Mouse (Mus musculus) hindbrain, embryonic 14.5 days (tissue): Measurements from ENCODE around the gene Cmklr1. TPM values are rescaled to one million over a fixed set of nuclear protein-coding genes. Genes with fewer than 3 reads are reported as not detected.

Experiments
- ATAC-seq: fragments of 200-750 bp; cut with Nextera tagmentation; 2 replicates; pipeline ENCODE4 v1.8.0; 2017; ENCODE audit warnings: moderate number of reproducible peaks, mild to moderate bottlenecking, moderate TSS enrichment, moderate library complexity; ENCODE audit not compliant: low FRiP score
- DNase-seq: peaks from one replicate; pipeline ENCODE4 v3.0.0-alpha.2; 2015; ENCODE audit warnings: low spot score
- H3K27ac ChIP-seq: fragments of 300-500 bp; sonication (generic); 2 replicates; pipeline ENCODE4 v1.5.1; 2014; ENCODE audit warnings: mild to moderate bottlenecking, moderate library complexity
- H3K27me3 ChIP-seq: fragments of 300-500 bp; sonication (generic); 2 replicates; pipeline ENCODE4 v1.6.1; 2014; ENCODE audit warnings: mild to moderate bottlenecking, low read length, mixed read lengths; ENCODE audit not compliant: control insufficient read depth, insufficient read depth
- H3K36me3 ChIP-seq: fragments of 300-500 bp; sonication (generic); replicated peaks from 2 replicates; pipeline ENCODE4 v1.6.1; 2014; ENCODE audit not compliant: control insufficient read depth, insufficient read depth
- H3K4me1 ChIP-seq: fragments of 300-500 bp; sonication (generic); replicated peaks from 2 replicates; pipeline ENCODE4 v1.6.1; 2014; ENCODE audit warnings: antibody characterized with exemption, low read length, mixed read lengths; ENCODE audit not compliant: control insufficient read depth, insufficient read depth
- H3K4me2 ChIP-seq: fragments of 300-500 bp; sonication (generic); replicated peaks from 2 replicates; pipeline ENCODE4 v1.6.1; 2014; ENCODE audit warnings: mild to moderate bottlenecking, moderate library complexity
- H3K4me3 ChIP-seq: fragments of 300-500 bp; sonication (generic); replicated peaks from 2 replicates; pipeline ENCODE4 v1.5.1; 2014; ENCODE audit warnings: mild to moderate bottlenecking, low read length
- H3K9ac ChIP-seq: fragments of 300-500 bp; sonication (generic); 2 replicates; pipeline ENCODE4 v1.6.1; 2014
- H3K9me3 ChIP-seq: fragments of 300-500 bp; sonication (generic); 2 replicates; pipeline ENCODE4 v1.6.1; 2016; ENCODE audit warnings: low read length; ENCODE audit not compliant: control insufficient read depth
- WGBS: fragments of 180-500 bp; shearing (Covaris S2); extraction: QIAGEN DNeasy Blood & Tissue Kit; methylation state at CpG from one replicate; pipeline ENCODE4 v1.1.7; 2014; 5-methylcytosine and 5-hydroxymethylcytosine counted together
- polyA plus RNA-seq: library from polyadenylated mRNA; unstranded; fragments of >200 nt; fragmentation: Nextera tagmentation; extraction: Ambion mirVana; gene quantifications from 2 replicates; pipeline ENCODE4 v1.2.1, GENCODE M21; 2014

Cmklr1 gene
- polyA plus RNA-seq, 1 experiment from 2014 or later, result 2.7 TPM

- Histone ChIP-seq H3K27me3 (no peaks in the 10 kb centered on the region), H3K36me3 (no peaks in the 10 kb centered on the region), H3K4me3 (no peak overlapping the region; the same call in 1 of the 2 replicates), H3K4me1 (peaks cover 5% of the 10 kb centered on the region; the same call in 1 of the 2 replicates), H3K9me3 (no peaks in the 10 kb centered on the region), H3K4me2 (peak overlapping the region; percentile 50), H3K27ac (0 out of 2 replicates have a peak overlapping the region, but pooled peaks have one; percentile 26), H3K9ac (0 out of 2 replicates have a peak overlapping the region, but pooled peaks have one; percentile 28)
- peak; percentile 93 for ATAC-seq
- DNase-seq, result peak; percentile 72
- 45% methylated on average over 18 of the region's 18 CpGs for WGBS
Observed at GRCm38 (mm10) chr5:113643107-113643848, 6.9 kb downstream of the Cmklr1 start.

GRCm38 (mm10) chr5:113641066-113641465 lies 9.2 kb downstream of the Cmklr1 start:
- ATAC-seq, result no peak
- Histone ChIP-seq H3K36me3 (no peaks in the 10 kb centered on the region), H3K4me1 (peaks cover 5% of the 10 kb centered on the region; the same call in 1 of the 2 replicates), H3K4me3 (no peak overlapping the region), H3K27ac (no peak overlapping the region), H3K27me3 (no peaks in the 10 kb centered on the region), H3K9me3 (no peaks in the 10 kb centered on the region), H3K9ac (no peak overlapping the region), H3K4me2 (no peak overlapping the region)
- DNase-seq, result no peak
- 51% methylated on average over 6 of the region's 6 CpGs for WGBS

GRCm38 (mm10) chr5:113639126-113639525 lies 11.1 kb downstream of the Cmklr1 start:
- no peak overlapping the region for H3K4me3 ChIP-seq
- WGBS, result 72% methylated on average over 5 of the region's 5 CpGs
- peaks cover 5% of the 10 kb centered on the region; the same call in 1 of the 2 replicates for H3K4me1 ChIP-seq
- H3K9me3 ChIP-seq, result no peaks in the 10 kb centered on the region
- no peak overlapping the region for H3K27ac ChIP-seq
- ATAC-seq (no peak), DNase-seq (no peak)
- H3K4me2 ChIP-seq, result no peak overlapping the region
- no peak overlapping the region for H3K9ac ChIP-seq
- H3K27me3 ChIP-seq, result no peaks in the 10 kb centered on the region
- no peaks in the 10 kb centered on the region for H3K36me3 ChIP-seq

- Histone ChIP-seq H3K36me3 (no peaks in the 10 kb centered on the region), H3K9ac (no peak overlapping the region), H3K9me3 (no peaks in the 10 kb centered on the region), H3K27ac (no peak overlapping the region), H3K4me1 (peaks cover 3% of the 10 kb centered on the region; the same call in 1 of the 2 replicates), H3K4me3 (no peak overlapping the region), H3K27me3 (no peaks in the 10 kb centered on the region), H3K4me2 (no peak overlapping the region)
- no peak for ATAC-seq
- WGBS, result 90% methylated on average over 12 of the region's 12 CpGs
- no peak for DNase-seq
Observed at GRCm38 (mm10) chr5:113638055-113638454, 12.2 kb downstream of the Cmklr1 start.

- Histone ChIP-seq H3K9ac (no peak overlapping the region), H3K36me3 (no peaks in the 10 kb centered on the region), H3K4me2 (no peak overlapping the region), H3K4me3 (no peak overlapping the region), H3K27me3 (no peaks in the 10 kb centered on the region), H3K27ac (no peak overlapping the region), H3K4me1 (no peaks in the 10 kb centered on the region), H3K9me3 (no peaks in the 10 kb centered on the region)
- ATAC-seq (no peak), DNase-seq (no peak)
- 78% methylated on average over 4 of the region's 4 CpGs for WGBS
Observed at GRCm38 (mm10) chr5:113637631-113638030, 12.6 kb downstream of the Cmklr1 start.

GRCm38 (mm10) chr5:113635861-113636565 lies 14.2 kb downstream of the Cmklr1 start:
- no peak overlapping the region for H3K9ac ChIP-seq
- H3K4me1 ChIP-seq, result no peaks in the 10 kb centered on the region
- no peaks in the 10 kb centered on the region for H3K36me3 ChIP-seq
- no peak overlapping the region for H3K27ac ChIP-seq
- no peak for ATAC-seq
- WGBS, result 84% methylated on average over 15 of the region's 15 CpGs
- no peak overlapping the region for H3K4me3 ChIP-seq
- no peak for DNase-seq
- H3K4me2 ChIP-seq, result no peak overlapping the region
- no peaks in the 10 kb centered on the region for H3K27me3 ChIP-seq
- H3K9me3 ChIP-seq, result no peaks in the 10 kb centered on the region

- no peak overlapping the region for H3K27ac ChIP-seq
- DNase-seq (no peak), ATAC-seq (no peak)
- no peaks in the 10 kb centered on the region for H3K9me3 ChIP-seq
- H3K9ac ChIP-seq, result no peak overlapping the region
- H3K36me3 ChIP-seq, result no peaks in the 10 kb centered on the region
- no peaks in the 10 kb centered on the region for H3K27me3 ChIP-seq
- H3K4me3 ChIP-seq, result no peak overlapping the region
- no peaks in the 10 kb centered on the region for H3K4me1 ChIP-seq
- 88% methylated on average over 7 of the region's 7 CpGs for WGBS
- no peak overlapping the region for H3K4me2 ChIP-seq
Observed at GRCm38 (mm10) chr5:113634887-113635610, 15.2 kb downstream of the Cmklr1 start.

- H3K4me1 ChIP-seq, result no peaks in the 10 kb centered on the region
- no peaks in the 10 kb centered on the region for H3K27me3 ChIP-seq
- ATAC-seq (peak; percentile 8; the same call in 1 of the 2 replicates), DNase-seq (no peak)
- H3K36me3 ChIP-seq, result no peaks in the 10 kb centered on the region
- no peak overlapping the region for H3K9ac ChIP-seq
- H3K9me3 ChIP-seq, result no peaks in the 10 kb centered on the region
- 59% methylated on average over 13 of the region's 13 CpGs for WGBS
- no peak overlapping the region for H3K4me3 ChIP-seq
- no peak overlapping the region for H3K27ac ChIP-seq
- no peak overlapping the region for H3K4me2 ChIP-seq
Observed at GRCm38 (mm10) chr5:113634024-113634651, 16.1 kb downstream of the Cmklr1 start.
